Mouse (Mus musculus) heart, embryonic 10.5 days (tissue): ENCODE results near the gene Olfr684. TPM values are rescaled to one million over a fixed set of nuclear protein-coding genes. Genes with fewer than 3 reads are reported as not detected.

Experiments
- DNase-seq: peaks from one replicate; pipeline ENCODE4 v3.0.0-alpha.2; 2017; ENCODE audit warnings: low spot score
- H3K27ac ChIP-seq: fragments of 300-500 bp; sonication (generic); 2 replicates; pipeline ENCODE4 v1.5.1; 2016; ENCODE audit warnings: mild to moderate bottlenecking
- H3K27me3 ChIP-seq: fragments of 300-500 bp; sonication (generic); 2 replicates; pipeline ENCODE4 v1.6.1; 2016; ENCODE audit warnings: mild to moderate bottlenecking; ENCODE audit not compliant: poor library complexity, insufficient read depth, severe bottlenecking
- H3K36me3 ChIP-seq: fragments of 300-500 bp; sonication (generic); 2 replicates; pipeline ENCODE4 v1.6.1; 2016; ENCODE audit warnings: mild to moderate bottlenecking, moderate library complexity
- H3K4me1 ChIP-seq: fragments of 300-500 bp; sonication (generic); 2 replicates; pipeline ENCODE4 v1.6.1; 2016; ENCODE audit warnings: mild to moderate bottlenecking
- H3K4me3 ChIP-seq: fragments of 300-500 bp; sonication (generic); 2 replicates; pipeline ENCODE4 v1.5.1; 2016; ENCODE audit warnings: mild to moderate bottlenecking, moderate library complexity
- H3K9me3 ChIP-seq: fragments of 300-500 bp; sonication (generic); 2 replicates; pipeline ENCODE4 v1.6.1; 2016; ENCODE audit warnings: mild to moderate bottlenecking, moderate library complexity
- WGBS: fragments of 180-500 bp; shearing (Covaris S2); methylation state at CpG from one replicate; pipeline ENCODE4 v1.1.7; 2016; 5-methylcytosine and 5-hydroxymethylcytosine counted together
- polyA plus RNA-seq: library from polyadenylated mRNA; unstranded; fragments of >200 nt; fragmentation: Nextera tagmentation; extraction: Ambion mirVana; gene quantifications from 2 replicates; pipeline ENCODE4 v1.2.1, GENCODE M21; 2016

Olfr684 gene
- polyA plus RNA-seq = not detected in 2 replicates

DNA sequence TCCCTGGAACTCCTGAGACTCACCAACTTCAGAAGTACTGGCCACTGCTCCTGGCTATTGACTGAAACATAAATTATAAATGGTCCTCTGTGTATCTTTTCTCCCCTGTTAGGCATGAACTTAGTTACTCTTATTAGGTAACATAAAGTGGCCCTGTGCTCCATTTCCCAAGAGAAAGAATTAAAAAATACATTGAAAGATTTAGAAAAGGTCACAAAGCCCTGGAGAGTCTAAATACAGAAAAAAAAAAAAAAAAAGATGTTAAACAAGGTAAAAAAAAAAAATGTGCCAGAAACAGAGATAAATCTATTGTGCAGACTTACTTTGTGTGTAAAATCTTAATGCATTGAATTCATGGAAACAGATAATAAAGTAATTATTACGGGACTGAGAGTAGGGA is at the start of gene Olfr684:
Gene Olfr684 (minus strand): TSS at position 101 of the 400 bp plus-strand sequence.
- no peak within 1 kb of the TSS for H3K27ac ChIP-seq
- no peaks in the 10 kb centered on the region for H3K9me3 ChIP-seq
- H3K27me3 ChIP-seq = no peaks in the 10 kb centered on the region
- no peak within 1 kb of the TSS for H3K4me3 ChIP-seq
- DNase-seq = no peak
- WGBS = 62% methylated on average over 1 of the region's 1 CpGs
- H3K4me1 ChIP-seq = no peaks in the 10 kb centered on the region
- H3K36me3 ChIP-seq = no peaks in the 10 kb centered on the region

- no peak for DNase-seq
- H3K4me1 ChIP-seq = no peaks in the 10 kb centered on the region
- no peak within 1 kb of the TSS for H3K4me3 ChIP-seq
- H3K27ac ChIP-seq = no peak within 1 kb of the TSS
- H3K9me3 ChIP-seq = no peaks in the 10 kb centered on the region
- H3K27me3 ChIP-seq = no peaks in the 10 kb centered on the region
- no peaks in the 10 kb centered on the region for H3K36me3 ChIP-seq
These were observed 43.9 kb upstream of the Olfr684 start, which contains the start of gene Olfr686 for GRCm38 (mm10) chr7:105207385-105207784. Gene Olfr686 (minus strand): TSS chr7:105207485.

DNA sequence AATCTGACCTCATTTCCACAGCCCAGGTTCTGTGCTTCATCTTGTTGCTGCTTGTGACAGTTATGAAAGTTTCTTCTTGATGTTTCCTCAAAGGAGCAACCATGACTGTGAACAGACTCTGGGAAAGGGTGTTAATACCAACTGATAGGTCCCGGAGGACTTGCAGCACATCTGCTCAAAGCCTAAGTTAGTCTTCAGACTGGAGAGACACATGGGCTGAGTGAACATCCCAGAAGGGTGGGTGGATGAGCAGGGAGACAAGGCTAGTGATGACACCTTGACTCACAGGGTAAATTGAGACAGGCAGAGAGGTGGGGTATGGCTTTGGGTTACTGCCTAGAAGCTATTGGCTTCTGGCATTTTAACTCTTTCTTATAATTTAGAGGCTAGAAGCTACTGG is 22.5 kb upstream of the Olfr684 start, which contains the start of gene Olfr685:
Gene Olfr685 (minus strand): TSS at position 101 of the 400 bp plus-strand sequence.
- Histone ChIP-seq H3K4me1 (no peaks in the 10 kb centered on the region), H3K9me3 (no peaks in the 10 kb centered on the region), H3K4me3 (no peak within 1 kb of the TSS), H3K36me3 (no peaks in the 10 kb centered on the region), H3K27ac (no peak within 1 kb of the TSS), H3K27me3 (no peaks in the 10 kb centered on the region)
- DNase-seq = no peak
- WGBS = 76% methylated on average over 1 of the region's 1 CpGs

- WGBS = 53% methylated on average over 4 of the region's 4 CpGs
- no peak overlapping the region for H3K4me3 ChIP-seq
- H3K27ac ChIP-seq = no peak overlapping the region
- H3K27me3 ChIP-seq = no peaks in the 10 kb centered on the region
- no peaks in the 10 kb centered on the region for H3K9me3 ChIP-seq
- no peaks in the 10 kb centered on the region for H3K36me3 ChIP-seq
- no peaks in the 10 kb centered on the region for H3K4me1 ChIP-seq
- no peak for DNase-seq
These were observed 7.3 kb upstream of the Olfr684 start for GRCm38 (mm10) chr7:105170773-105171172.

DNA sequence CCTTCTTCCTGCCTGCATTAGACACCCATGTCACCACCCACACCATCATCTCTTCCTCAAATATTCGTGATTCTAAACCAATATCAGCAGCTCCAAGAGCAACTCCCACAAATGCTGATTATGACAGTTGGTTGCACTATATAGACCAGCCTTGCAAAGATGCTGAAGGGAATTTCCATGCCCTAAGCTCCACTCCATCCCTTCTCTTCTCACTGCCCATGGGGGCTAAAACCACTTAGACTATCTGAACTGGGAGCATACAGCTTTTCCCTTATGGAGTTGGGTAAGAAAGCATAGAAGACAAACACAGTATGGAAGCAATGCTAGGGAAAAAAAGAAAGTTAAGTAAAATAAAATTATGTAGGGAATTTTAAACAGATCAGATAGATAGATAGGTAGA is 16.5 kb downstream of the Olfr684 start, which contains the start of gene Olfr683:
Gene Olfr683 (minus strand): TSS at position 101 of the 400 bp plus-strand sequence.
- WGBS = 62% methylated on average over 1 of the region's 1 CpGs
- H3K36me3 ChIP-seq = no peaks in the 10 kb centered on the region
- H3K4me1 ChIP-seq = peaks cover 4% of the 10 kb centered on the region; the same call in 1 of the 2 replicates
- no peak within 1 kb of the TSS for H3K27ac ChIP-seq
- H3K27me3 ChIP-seq = no peaks in the 10 kb centered on the region
- no peak within 1 kb of the TSS for H3K4me3 ChIP-seq
- no peak for DNase-seq
- H3K9me3 ChIP-seq = no peaks in the 10 kb centered on the region

- 66% methylated on average over 2 of the region's 2 CpGs for WGBS
- DNase-seq = no peak
These were observed 22.2 kb downstream of the Olfr684 start for GRCm38 (mm10) chr7:105141275-105141674.

DNA sequence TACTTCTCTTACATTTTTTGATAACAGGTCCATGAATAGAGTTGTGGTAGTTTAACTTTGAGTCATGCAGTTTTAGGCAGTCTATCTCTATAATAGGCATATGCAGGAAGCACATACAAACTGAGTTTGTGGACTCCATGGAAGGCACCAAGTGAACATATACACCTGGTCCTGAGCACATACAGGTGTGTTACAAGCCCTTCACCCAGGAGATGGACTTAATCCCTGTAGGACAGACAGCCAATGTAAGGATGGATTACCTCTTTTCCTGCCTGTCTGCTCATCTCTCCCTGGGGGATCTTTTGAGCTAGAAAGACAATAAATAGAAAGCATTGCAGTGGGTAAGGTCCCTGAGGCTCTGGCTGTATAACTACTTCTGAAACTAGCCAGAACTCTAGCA is 46.9 kb downstream of the Olfr684 start, which contains the start of gene Olfr681:
Gene Olfr681 (plus strand): TSS at position 301 of the 400 bp plus-strand sequence.
- no peak within 1 kb of the TSS for H3K27ac ChIP-seq
- no peaks in the 10 kb centered on the region for H3K4me1 ChIP-seq
- H3K36me3 ChIP-seq = no peaks in the 10 kb centered on the region
- H3K27me3 ChIP-seq = no peaks in the 10 kb centered on the region
- no peak for DNase-seq
- H3K4me3 ChIP-seq = no peak within 1 kb of the TSS
- no peaks in the 10 kb centered on the region for H3K9me3 ChIP-seq

More at GRCm38 (mm10) chr7:105141275-105141674, 22.2 kb downstream of the Olfr684 start:
- Histone ChIP-seq H3K36me3 (no peaks in the 10 kb centered on the region), H3K9me3 (no peaks in the 10 kb centered on the region), H3K27me3 (no peaks in the 10 kb centered on the region), H3K27ac (no peak overlapping the region), H3K4me3 (no peak overlapping the region), H3K4me1 (no peaks in the 10 kb centered on the region)

Other genes with a start within 250 kb of the Olfr684 start
- gene Olfr667, start 242.2 kb downstream of the Olfr684 start, polyA plus RNA-seq = not detected in 2 replicates
- not detected in 2 replicates for gene Olfr668, start 235.6 kb downstream of the Olfr684 start, polyA plus RNA-seq
- not detected in 2 replicates for gene Olfr669, start 229.4 kb downstream of the Olfr684 start, polyA plus RNA-seq
- not detected in 2 replicates for gene Olfr670, start 201.0 kb downstream of the Olfr684 start, polyA plus RNA-seq
- not detected in 2 replicates for gene Olfr671, start 184.5 kb downstream of the Olfr684 start, polyA plus RNA-seq
- gene Olfr672, start 161.6 kb downstream of the Olfr684 start, polyA plus RNA-seq = not detected in 2 replicates
- not detected in 2 replicates for gene Olfr675, start 135.2 kb downstream of the Olfr684 start, polyA plus RNA-seq
- gene Olfr676, start 131.0 kb downstream of the Olfr684 start, polyA plus RNA-seq = not detected in 2 replicates
- gene Olfr677, start 112.3 kb downstream of the Olfr684 start, polyA plus RNA-seq = not detected in 2 replicates
- gene Olfr678, start 99.2 kb downstream of the Olfr684 start, polyA plus RNA-seq = not detected in 2 replicates
- gene Olfr679, start 82.4 kb downstream of the Olfr684 start, polyA plus RNA-seq = not detected in 2 replicates
- not detected in 2 replicates for gene Olfr680-ps1, start 70.8 kb downstream of the Olfr684 start, polyA plus RNA-seq
- gene Olfr681, start 46.8 kb downstream of the Olfr684 start, polyA plus RNA-seq = not detected in 2 replicates
- gene Olfr683, start 16.6 kb downstream of the Olfr684 start, polyA plus RNA-seq = not detected in 2 replicates
- not detected in 2 replicates for gene Olfr685, start 22.4 kb upstream of the Olfr684 start, polyA plus RNA-seq
- gene Olfr686, start 43.8 kb upstream of the Olfr684 start, polyA plus RNA-seq = not detected in 2 replicates
- gene Olfr688, start 124.4 kb upstream of the Olfr684 start, polyA plus RNA-seq = not detected in 2 replicates
- not detected in 2 replicates for gene Olfr689, start 147.5 kb upstream of the Olfr684 start, polyA plus RNA-seq
- not detected in 2 replicates for gene Olfr690, start 170.5 kb upstream of the Olfr684 start, polyA plus RNA-seq
- 0.14 TPM in 1 of 2 replicates, not detected in the other for gene Olfr691, start 178.6 kb upstream of the Olfr684 start, polyA plus RNA-seq
- gene Olfr692, start 204.6 kb upstream of the Olfr684 start, polyA plus RNA-seq = not detected in 2 replicates
- not detected in 2 replicates for gene Gm5901, start 211.4 kb upstream of the Olfr684 start, polyA plus RNA-seq
- gene Fam160a2, start 236.4 kb upstream of the Olfr684 start, polyA plus RNA-seq = 37.6 and 44.4 TPM in 2 replicates
- not detected in 2 replicates for gene Cnga4, start 240.9 kb upstream of the Olfr684 start, polyA plus RNA-seq